Comparison of ENCODE assay signal across 46 mouse cellular contexts in genomic region chr4:101985678-101986077, GRCm38 (mm10). TPM values are rescaled to one million over a fixed set of nuclear protein-coding genes. Genes with fewer than 3 reads are reported as not detected.
"Had no signal": no experiment of that assay in that cellular context is flagged by ENCODE, and none has a peak within 500 bp of the region (broad histone marks: within the 10 kb centered on the region; RNA-seq: fewer than 3 reads in every experiment).

No protein-coding gene starts in this region.

- H3K36me3 ChIP-seq: limb, embryonic 10.5 days; limb, embryonic 12.5 days; limb, embryonic 13.5 days; limb, embryonic 15.5 days; liver, embryonic 12.5 days; liver, embryonic 13.5 days; liver, embryonic 15.5 days; lung, embryonic 15.5 days; midbrain, embryonic 10.5 days; midbrain, embryonic 12.5 days; midbrain, embryonic 13.5 days had no signal

- DNase-seq: left cerebral cortex, postnatal 4 days; liver; liver, embryonic 13.5 days; liver, postnatal 0 days; lung, adult 18-20 months; lung, adult 2 months; lung, embryonic 14.5 days; lung, postnatal 10 days; lung, postnatal 14 days; lung, postnatal 36 days; lung, postnatal 4 days; midbrain, embryonic 14.5 days had no signal

- H3K4me1 ChIP-seq: limb, embryonic 10.5 days; limb, embryonic 12.5 days; limb, embryonic 13.5 days; limb, embryonic 15.5 days; liver, embryonic 12.5 days; liver, embryonic 13.5 days; liver, embryonic 15.5 days; lung, embryonic 15.5 days; megakaryocyte, embryonic 14.5 days; midbrain, embryonic 10.5 days; midbrain, embryonic 12.5 days; midbrain, embryonic 13.5 days had no signal

- H3K9ac ChIP-seq: limb, embryonic 12.5 days; limb, embryonic 13.5 days; limb, embryonic 15.5 days; liver, embryonic 12.5 days; liver, embryonic 13.5 days; liver, embryonic 14.5 days; liver, embryonic 15.5 days; liver, postnatal 0 days; lung, embryonic 14.5 days; lung, embryonic 15.5 days; midbrain, embryonic 12.5 days; midbrain, embryonic 13.5 days had no signal

- H3K4me2 ChIP-seq: limb, embryonic 12.5 days; limb, embryonic 13.5 days; limb, embryonic 15.5 days; liver, embryonic 11.5 days; liver, embryonic 12.5 days; liver, embryonic 13.5 days; liver, embryonic 15.5 days; lung, embryonic 14.5 days; lung, embryonic 15.5 days; midbrain, embryonic 11.5 days; midbrain, embryonic 12.5 days; midbrain, embryonic 13.5 days had no signal

- H3K27me3 ChIP-seq: limb, embryonic 12.5 days; limb, embryonic 13.5 days; limb, embryonic 15.5 days; liver, embryonic 12.5 days; liver, embryonic 13.5 days; liver, embryonic 15.5 days; lung, embryonic 15.5 days; megakaryocyte, embryonic 14.5 days; midbrain, embryonic 12.5 days; midbrain, embryonic 13.5 days had no signal

- H3K9me3 ChIP-seq: limb, embryonic 10.5 days; limb, embryonic 12.5 days; limb, embryonic 13.5 days; limb, embryonic 15.5 days; liver, embryonic 12.5 days; liver, embryonic 13.5 days; liver, embryonic 15.5 days; lung, embryonic 15.5 days; midbrain, embryonic 12.5 days; midbrain, embryonic 13.5 days had no signal

- H3K27ac ChIP-seq: limb, embryonic 10.5 days; limb, embryonic 12.5 days; limb, embryonic 13.5 days; limb, embryonic 15.5 days; liver, embryonic 12.5 days; liver, embryonic 13.5 days; liver, embryonic 14.5 days; liver, embryonic 15.5 days; lung, embryonic 15.5 days; macrophage; midbrain, embryonic 10.5 days; midbrain, embryonic 12.5 days; midbrain, embryonic 13.5 days had no signal

- ATAC-seq: liver, embryonic 12.5 days; liver, postnatal 0 days; lung, postnatal 0 days; midbrain, embryonic 13.5 days; midbrain, embryonic 16.5 days had no signal

- H3K4me3 ChIP-seq: limb, embryonic 10.5 days; limb, embryonic 12.5 days; limb, embryonic 13.5 days; limb, embryonic 15.5 days; liver, embryonic 12.5 days; liver, embryonic 13.5 days; liver, embryonic 15.5 days; lung, embryonic 15.5 days; megakaryocyte, embryonic 14.5 days; midbrain, embryonic 10.5 days; midbrain, embryonic 12.5 days; midbrain, embryonic 13.5 days; myocyte had no signal

RNA-seq across cellular contexts. Expression of gene Gm12789, which starts 0.7 kb away (rescaled TPM):
- total RNA-seq: left cerebral cortex, adult 8-10 months; left cerebral cortex, postnatal 10 days; left cerebral cortex, postnatal 14 days; left cerebral cortex, postnatal 25 days; left cerebral cortex, postnatal 36 days; left cerebral cortex, postnatal 4 days; liver, adult 2 months; megakaryocyte progenitor cell, adult 5-6 weeks; megakaryocyte, adult 5-6 weeks; megakaryocyte-erythroid progenitor cell, adult 5-6 weeks; midbrain, postnatal 0 days; monocyte, adult 5-6 weeks had no signal
- polyA plus RNA-seq: limb, embryonic 10.5 days; limb, embryonic 11.5 days; limb, embryonic 12.5 days; limb, embryonic 13.5 days; limb, embryonic 14.5 days; limb, embryonic 15.5 days; liver, adult 2 months; liver, embryonic 11.5 days; liver, embryonic 12.5 days; liver, embryonic 13.5 days; liver, embryonic 14.5 days; liver, embryonic 15.5 days; liver, embryonic 16.5 days; liver, postnatal 0 days; lung, adult 2 months; lung, embryonic 14.5 days; lung, embryonic 15.5 days; lung, embryonic 16.5 days; lung, postnatal 0 days; macrophage; midbrain, embryonic 10.5 days; midbrain, embryonic 11.5 days; midbrain, embryonic 12.5 days; midbrain, embryonic 13.5 days; midbrain, embryonic 14.5 days; midbrain, embryonic 16.5 days; midbrain, postnatal 0 days; myocyte; neural tube, embryonic 11.5 days had no signal

RNA-seq across cellular contexts. Expression of gene Gm12790, which starts 4.8 kb away (rescaled TPM):
- total RNA-seq: left cerebral cortex, adult 8-10 months; left cerebral cortex, postnatal 10 days; left cerebral cortex, postnatal 14 days; left cerebral cortex, postnatal 25 days; left cerebral cortex, postnatal 36 days; left cerebral cortex, postnatal 4 days; liver, adult 2 months; megakaryocyte progenitor cell, adult 5-6 weeks; megakaryocyte, adult 5-6 weeks; megakaryocyte-erythroid progenitor cell, adult 5-6 weeks; midbrain, postnatal 0 days; monocyte, adult 5-6 weeks had no signal
- polyA plus RNA-seq: limb, embryonic 10.5 days; limb, embryonic 11.5 days; limb, embryonic 12.5 days; limb, embryonic 13.5 days; limb, embryonic 14.5 days; limb, embryonic 15.5 days; liver, adult 2 months; liver, embryonic 11.5 days; liver, embryonic 12.5 days; liver, embryonic 13.5 days; liver, embryonic 14.5 days; liver, embryonic 15.5 days; liver, embryonic 16.5 days; liver, postnatal 0 days; lung, adult 2 months; lung, embryonic 14.5 days; lung, embryonic 15.5 days; lung, embryonic 16.5 days; lung, postnatal 0 days; macrophage; midbrain, embryonic 10.5 days; midbrain, embryonic 11.5 days; midbrain, embryonic 12.5 days; midbrain, embryonic 13.5 days; midbrain, embryonic 14.5 days; midbrain, embryonic 16.5 days; midbrain, postnatal 0 days; myocyte; neural tube, embryonic 11.5 days had no signal

RNA-seq across cellular contexts. Expression of gene Gm12794, which starts 45.5 kb away (rescaled TPM):
- total RNA-seq: left cerebral cortex, adult 8-10 months; left cerebral cortex, postnatal 10 days; left cerebral cortex, postnatal 14 days; left cerebral cortex, postnatal 25 days; left cerebral cortex, postnatal 36 days; left cerebral cortex, postnatal 4 days; liver, adult 2 months; megakaryocyte progenitor cell, adult 5-6 weeks; megakaryocyte, adult 5-6 weeks; megakaryocyte-erythroid progenitor cell, adult 5-6 weeks; midbrain, postnatal 0 days; monocyte, adult 5-6 weeks had no signal
- polyA plus RNA-seq: limb, embryonic 10.5 days; limb, embryonic 11.5 days; limb, embryonic 12.5 days; limb, embryonic 13.5 days; limb, embryonic 14.5 days; limb, embryonic 15.5 days; liver, adult 2 months; liver, embryonic 11.5 days; liver, embryonic 12.5 days; liver, embryonic 13.5 days; liver, embryonic 14.5 days; liver, embryonic 15.5 days; liver, embryonic 16.5 days; liver, postnatal 0 days; lung, adult 2 months; lung, embryonic 14.5 days; lung, embryonic 15.5 days; lung, embryonic 16.5 days; lung, postnatal 0 days; macrophage; midbrain, embryonic 10.5 days; midbrain, embryonic 11.5 days; midbrain, embryonic 12.5 days; midbrain, embryonic 13.5 days; midbrain, embryonic 14.5 days; midbrain, embryonic 16.5 days; midbrain, postnatal 0 days; myocyte; neural tube, embryonic 11.5 days had no signal
